Mouse (Mus musculus): ENCODE data around the gene Nfib. TPM values are rescaled to one million over a fixed set of nuclear protein-coding genes. Genes with fewer than 3 reads are reported as not detected.

Nfib gene
- polyA plus RNA-seq, 1 experiment from 2014 or later: 58.4 TPM

- WGBS: 84% methylated on average over 8 of the region's 8 CpGs
- H3K27me3 ChIP-seq (ENCODE audit: control insufficient read depth, insufficient read depth, low read length): no peaks in the 10 kb centered on the region
- H3K4me3 ChIP-seq (ENCODE audit: low read depth, low read length): no peak overlapping the region
- H3K27ac ChIP-seq (ENCODE audit: low read depth, low read length): no peak overlapping the region
- ATAC-seq (replicated peaks; ENCODE audit: low FRiP score) (no peak), DNase-seq (ENCODE audit: low spot score) (no peak)
- no peaks in the 10 kb centered on the region for H3K36me3 ChIP-seq (ENCODE audit: control insufficient read depth, insufficient read depth, low read length)
- no peaks in the 10 kb centered on the region for H3K9me3 ChIP-seq (ENCODE audit: control insufficient read depth, low read length)
- H3K9ac ChIP-seq (ENCODE audit: low read length): no peak overlapping the region
- no peak overlapping the region for H3K4me2 ChIP-seq (ENCODE audit: low read depth, low read length, severe bottlenecking)
- peaks cover 14% of the 10 kb centered on the region for H3K4me1 ChIP-seq (replicated peaks; ENCODE audit: control insufficient read depth, insufficient read depth, low read length)
Observed at GRCm38 (mm10) chr4:82514921-82515320, 190.6 kb downstream of the Nfib start.

GRCm38 (mm10) chr4:82514373-82514772, 191.2 kb downstream of the Nfib start:
- DNase-seq (ENCODE audit: low spot score): no peak
- Histone ChIP-seq H3K4me3 (ENCODE audit: low read depth, low read length) (no peak overlapping the region), H3K4me1 (replicated peaks; ENCODE audit: control insufficient read depth, insufficient read depth, low read length) (peaks cover 14% of the 10 kb centered on the region), H3K27ac (ENCODE audit: low read depth, low read length) (no peak overlapping the region), H3K27me3 (ENCODE audit: control insufficient read depth, insufficient read depth, low read length) (no peaks in the 10 kb centered on the region), H3K9me3 (ENCODE audit: control insufficient read depth, low read length) (no peaks in the 10 kb centered on the region), H3K36me3 (ENCODE audit: control insufficient read depth, insufficient read depth, low read length) (no peaks in the 10 kb centered on the region), H3K4me2 (ENCODE audit: low read depth, low read length, severe bottlenecking) (no peak overlapping the region), H3K9ac (ENCODE audit: low read length) (no peak overlapping the region)
- 83% methylated on average over 1 of the region's 1 CpGs for WGBS
- no peak for ATAC-seq (replicated peaks; ENCODE audit: low FRiP score)

GRCm38 (mm10) chr4:82513426-82513750, 192.2 kb downstream of the Nfib start:
- ATAC-seq (replicated peaks; ENCODE audit: low FRiP score) (no peak), DNase-seq (ENCODE audit: low spot score) (no peak)
- Histone ChIP-seq H3K4me2 (ENCODE audit: low read depth, low read length, severe bottlenecking) (peak overlapping the region; percentile 81), H3K36me3 (ENCODE audit: control insufficient read depth, insufficient read depth, low read length) (no peaks in the 10 kb centered on the region), H3K27ac (ENCODE audit: low read depth, low read length) (peak overlapping the region; percentile 81; the same call in 1 of the 2 replicates), H3K4me3 (ENCODE audit: low read depth, low read length) (peak overlapping the region; percentile 37), H3K9ac (ENCODE audit: low read length) (peak overlapping the region; percentile 69), H3K27me3 (ENCODE audit: control insufficient read depth, insufficient read depth, low read length) (no peaks in the 10 kb centered on the region), H3K9me3 (ENCODE audit: control insufficient read depth, low read length) (no peaks in the 10 kb centered on the region), H3K4me1 (replicated peaks; ENCODE audit: control insufficient read depth, insufficient read depth, low read length) (peaks cover 17% of the 10 kb centered on the region)
- under 1% methylated on average over 14 of the region's 14 CpGs for WGBS

DNA sequence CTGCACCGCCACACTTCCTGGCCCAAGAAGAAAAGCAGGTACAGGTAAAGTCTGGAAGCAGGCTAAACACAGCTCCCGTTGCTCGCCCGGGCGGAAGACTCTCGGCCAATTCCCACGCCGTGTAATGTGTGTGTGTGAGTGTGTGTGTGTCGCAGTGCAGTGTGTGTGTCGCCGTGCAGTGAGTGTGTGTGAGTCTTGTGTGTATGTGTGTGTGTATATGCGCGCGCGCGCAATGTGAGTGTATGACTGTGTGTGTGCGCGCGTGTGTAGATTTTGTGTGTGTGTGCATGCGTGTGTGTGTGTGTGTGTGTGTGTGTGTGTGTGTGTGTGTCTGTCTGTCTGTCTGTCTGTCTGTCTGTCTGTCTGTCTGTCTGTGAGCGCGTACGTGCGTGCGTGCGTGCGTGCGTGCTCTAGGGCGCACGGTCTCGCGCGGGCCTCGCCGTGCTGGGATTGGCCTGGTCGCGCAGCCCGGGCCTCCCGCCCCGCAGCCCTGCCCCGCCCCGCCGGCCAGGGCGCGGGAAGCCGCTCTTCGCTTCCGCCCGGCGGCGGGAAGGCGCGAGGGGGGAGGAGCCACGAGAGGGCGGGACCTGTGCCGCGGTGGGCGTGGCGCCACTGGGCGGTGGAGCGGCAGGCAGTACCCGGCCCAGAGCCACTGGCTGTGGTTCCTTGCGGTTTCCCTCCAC, 192.7 kb downstream of the Nfib start:
- no peaks in the 10 kb centered on the region for H3K36me3 ChIP-seq (ENCODE audit: control insufficient read depth, insufficient read depth, low read length)
- no peaks in the 10 kb centered on the region for H3K27me3 ChIP-seq (ENCODE audit: control insufficient read depth, insufficient read depth, low read length)
- peak overlapping the region; percentile 37 for H3K4me3 ChIP-seq (ENCODE audit: low read depth, low read length)
- peak; percentile 97 for DNase-seq (ENCODE audit: low spot score)
- H3K9ac ChIP-seq (ENCODE audit: low read length): peak overlapping the region; percentile 69
- peaks cover 22% of the 10 kb centered on the region for H3K4me1 ChIP-seq (replicated peaks; ENCODE audit: control insufficient read depth, insufficient read depth, low read length)
- peak overlapping the region; percentile 81 for H3K4me2 ChIP-seq (ENCODE audit: low read depth, low read length, severe bottlenecking)
- ATAC-seq (replicated peaks; ENCODE audit: low FRiP score): peak; percentile 95
- H3K9me3 ChIP-seq (ENCODE audit: control insufficient read depth, low read length): no peaks in the 10 kb centered on the region
- H3K27ac ChIP-seq (ENCODE audit: low read depth, low read length): peak overlapping the region; percentile 81
- WGBS: 1% methylated on average over 55 of the region's 63 CpGs

- H3K4me1 ChIP-seq (replicated peaks; ENCODE audit: control insufficient read depth, insufficient read depth, low read length): peaks cover 24% of the 10 kb centered on the region
- DNase-seq (ENCODE audit: low spot score) (no peak), ATAC-seq (replicated peaks; ENCODE audit: low FRiP score) (no peak)
- H3K36me3 ChIP-seq (ENCODE audit: control insufficient read depth, insufficient read depth, low read length): no peaks in the 10 kb centered on the region
- H3K27me3 ChIP-seq (ENCODE audit: control insufficient read depth, insufficient read depth, low read length): no peaks in the 10 kb centered on the region
- H3K27ac ChIP-seq (ENCODE audit: low read depth, low read length): peak overlapping the region; percentile 81
- no peaks in the 10 kb centered on the region for H3K9me3 ChIP-seq (ENCODE audit: control insufficient read depth, low read length)
- H3K4me2 ChIP-seq (ENCODE audit: low read depth, low read length, severe bottlenecking): peak overlapping the region; percentile 81
- H3K4me3 ChIP-seq (ENCODE audit: low read depth, low read length): peak overlapping the region; percentile 37
- peak overlapping the region; percentile 69 for H3K9ac ChIP-seq (ENCODE audit: low read length)
- WGBS: 1% methylated on average over 13 of the region's 13 CpGs
Observed at GRCm38 (mm10) chr4:82512335-82512734, 193.2 kb downstream of the Nfib start.

GRCm38 (mm10) chr4:82511524-82511923, 194.0 kb downstream of the Nfib start:
- H3K9ac ChIP-seq (ENCODE audit: low read length): peak overlapping the region; percentile 69

DNA sequence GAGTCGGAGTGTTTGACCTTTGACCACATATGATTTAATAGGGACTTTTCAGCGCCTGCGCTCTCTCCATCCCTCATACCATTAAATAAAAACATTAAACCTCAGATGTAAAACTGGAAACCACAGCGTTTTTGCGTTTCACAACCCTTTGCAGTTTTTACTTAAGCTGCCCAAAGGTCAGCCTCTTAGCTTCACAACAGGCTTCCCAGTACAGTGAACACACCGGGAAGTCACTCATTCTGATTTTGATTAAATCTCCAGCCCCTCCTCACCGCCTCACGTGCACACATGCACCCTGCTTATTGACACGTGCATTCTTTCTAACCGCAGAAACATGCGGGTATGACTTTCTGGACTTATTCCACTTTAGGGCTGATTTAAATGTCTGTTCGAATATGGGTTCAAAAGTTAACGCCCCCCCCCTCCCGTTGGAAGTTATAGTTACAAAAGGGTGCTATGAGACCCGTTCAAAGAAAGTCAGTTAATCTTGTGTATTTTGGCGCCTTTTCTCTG, 194.5 kb downstream of the Nfib start:
- H3K4me2 ChIP-seq (ENCODE audit: low read depth, low read length, severe bottlenecking): peak overlapping the region; percentile 81
- peaks cover 24% of the 10 kb centered on the region for H3K4me1 ChIP-seq (replicated peaks; ENCODE audit: control insufficient read depth, insufficient read depth, low read length)
- H3K27ac ChIP-seq (ENCODE audit: low read depth, low read length): peak overlapping the region; percentile 81
- no peaks in the 10 kb centered on the region for H3K9me3 ChIP-seq (ENCODE audit: control insufficient read depth, low read length)
- no peak for DNase-seq (ENCODE audit: low spot score)
- peak overlapping the region; percentile 12; the same call in 1 of the 2 replicates for H3K4me3 ChIP-seq (ENCODE audit: low read depth, low read length)
- peak overlapping the region; percentile 69 for H3K9ac ChIP-seq (ENCODE audit: low read length)
- H3K36me3 ChIP-seq (ENCODE audit: control insufficient read depth, insufficient read depth, low read length): no peaks in the 10 kb centered on the region
- no peak for ATAC-seq (replicated peaks; ENCODE audit: low FRiP score)
- WGBS: 6% methylated on average over 16 of the region's 16 CpGs
- H3K27me3 ChIP-seq (ENCODE audit: control insufficient read depth, insufficient read depth, low read length): no peaks in the 10 kb centered on the region

More at GRCm38 (mm10) chr4:82511524-82511923, 194.0 kb downstream of the Nfib start:
- WGBS: 0% methylated on average over 8 of the region's 8 CpGs
- ATAC-seq (replicated peaks; ENCODE audit: low FRiP score) (0 out of 2 replicates have a peak, but pooled peaks have one; percentile 19), DNase-seq (ENCODE audit: low spot score) (peak; percentile 82)
- Histone ChIP-seq H3K36me3 (ENCODE audit: control insufficient read depth, insufficient read depth, low read length) (no peaks in the 10 kb centered on the region), H3K27ac (ENCODE audit: low read depth, low read length) (peak overlapping the region; percentile 81), H3K4me1 (replicated peaks; ENCODE audit: control insufficient read depth, insufficient read depth, low read length) (peaks cover 24% of the 10 kb centered on the region), H3K4me3 (ENCODE audit: low read depth, low read length) (peak overlapping the region; percentile 37; the same call in 1 of the 2 replicates), H3K4me2 (ENCODE audit: low read depth, low read length, severe bottlenecking) (peak overlapping the region; percentile 81), H3K27me3 (ENCODE audit: control insufficient read depth, insufficient read depth, low read length) (no peaks in the 10 kb centered on the region), H3K9me3 (ENCODE audit: control insufficient read depth, low read length) (no peaks in the 10 kb centered on the region)

GRCm38 (mm10) chr4:82509771-82510170, 195.8 kb downstream of the Nfib start:
- no peaks in the 10 kb centered on the region for H3K9me3 ChIP-seq (ENCODE audit: control insufficient read depth, low read length)
- WGBS: 12% methylated on average over 4 of the region's 4 CpGs
- H3K27ac ChIP-seq (ENCODE audit: low read depth, low read length): peak overlapping the region; percentile 20
- H3K36me3 ChIP-seq (ENCODE audit: control insufficient read depth, insufficient read depth, low read length): no peaks in the 10 kb centered on the region
- no peaks in the 10 kb centered on the region for H3K27me3 ChIP-seq (ENCODE audit: control insufficient read depth, insufficient read depth, low read length)
- ATAC-seq (replicated peaks; ENCODE audit: low FRiP score): no peak
- no peak for DNase-seq (ENCODE audit: low spot score)
- H3K4me3 ChIP-seq (ENCODE audit: low read depth, low read length): peak overlapping the region; percentile 4; the same call in 1 of the 2 replicates
- H3K9ac ChIP-seq (ENCODE audit: low read length): peak overlapping the region; percentile 7
- H3K4me2 ChIP-seq (ENCODE audit: low read depth, low read length, severe bottlenecking): peak overlapping the region; percentile 96
- peaks cover 24% of the 10 kb centered on the region for H3K4me1 ChIP-seq (replicated peaks; ENCODE audit: control insufficient read depth, insufficient read depth, low read length)
